Mouse (Mus musculus): ENCODE measurements around the gene Hlcs. TPM values are rescaled to one million over a fixed set of nuclear protein-coding genes. Genes with fewer than 3 reads are reported as not detected.

The Hlcs gene
- 5.1 and 6.1 TPM in 2 replicates for polyA plus RNA-seq (2012)

DNA sequence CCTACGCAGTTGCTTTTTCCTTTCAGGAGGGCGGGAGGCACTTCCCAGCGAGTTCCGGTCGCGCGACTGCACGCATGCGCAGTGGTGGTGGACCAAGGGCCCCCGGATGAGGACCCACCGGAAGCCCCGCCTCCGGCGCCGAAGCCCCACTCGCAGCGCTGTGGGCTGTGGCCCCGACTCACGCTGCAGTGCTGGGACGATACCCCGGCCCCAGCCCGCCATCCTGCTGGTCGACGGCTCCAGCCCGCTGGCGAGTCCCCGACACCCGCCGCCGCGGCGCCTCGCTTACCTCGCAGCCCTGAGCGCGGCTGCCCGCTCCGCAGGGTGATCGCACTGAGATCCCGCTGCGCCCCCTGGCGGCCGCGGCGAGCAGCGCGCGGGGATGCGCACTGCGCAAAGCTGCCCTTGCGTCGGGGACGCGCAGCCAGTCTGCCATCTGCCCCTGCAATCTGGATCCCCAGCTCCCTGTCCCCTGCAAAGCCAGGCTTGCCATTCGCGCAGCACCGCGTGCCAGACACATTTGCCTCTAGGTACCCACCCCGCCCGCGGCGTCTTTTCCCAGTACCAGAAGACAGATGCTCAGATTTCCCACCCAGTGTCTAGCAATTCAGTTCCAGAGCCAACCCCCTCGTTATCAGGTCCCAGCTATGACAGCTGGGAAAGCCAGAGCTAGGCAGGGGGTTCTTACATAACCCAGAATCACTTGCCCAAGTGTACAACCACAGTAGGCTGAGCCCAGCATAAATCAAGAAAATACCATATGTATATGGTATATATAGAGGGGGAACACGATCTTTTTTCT, at the start of gene Hlcs:
TSS of gene Hlcs (minus strand) at position 343 of the 802 bp plus-strand sequence.

DNA sequence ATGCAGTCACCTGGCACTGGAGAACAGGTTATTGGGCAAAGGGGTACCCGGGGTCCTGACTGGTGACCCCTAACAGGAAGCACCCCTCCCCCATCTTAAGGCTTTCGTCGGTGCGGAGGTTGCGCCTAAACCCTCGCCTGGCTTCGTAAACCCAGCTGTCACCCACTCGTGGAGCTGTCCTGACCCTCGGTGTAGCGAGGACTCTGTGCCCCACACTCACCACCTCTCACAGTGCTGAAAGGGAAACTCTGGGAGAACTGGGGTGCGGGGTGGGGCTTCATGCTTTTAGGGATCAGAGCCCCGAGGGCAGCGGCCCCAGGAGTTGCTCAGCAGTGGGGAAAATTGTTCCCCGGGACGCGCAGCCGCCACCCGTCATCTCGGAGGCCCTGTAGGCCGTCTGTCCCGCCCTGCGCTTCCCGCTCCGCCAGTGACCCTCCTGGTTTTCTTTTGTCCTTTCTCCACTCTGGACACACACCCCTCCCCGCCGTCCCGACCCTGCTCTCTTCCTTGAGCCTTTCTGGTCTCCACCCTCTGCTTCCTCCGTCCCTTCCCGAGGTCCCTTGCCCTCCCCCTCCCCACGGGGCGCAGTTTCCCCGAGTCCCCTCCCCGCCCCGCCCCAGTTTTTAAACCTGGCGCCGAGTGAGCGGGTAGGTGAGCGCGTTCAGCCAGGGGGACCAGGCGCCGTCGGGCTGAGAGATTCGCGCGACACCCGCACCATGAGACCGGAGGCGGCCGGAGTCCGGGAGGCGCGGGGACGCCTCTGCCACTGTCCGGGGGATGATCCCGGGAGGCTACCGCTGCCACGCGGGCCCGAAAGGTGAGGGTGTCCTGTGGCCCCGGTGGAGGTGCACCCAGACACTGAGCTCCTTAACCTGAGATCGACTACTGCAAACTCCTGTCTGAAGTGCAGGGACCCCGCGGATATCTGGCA, 14.7 kb upstream of the Hlcs start, which contains the start of gene Ripply3:
TSS of gene Ripply3 (plus strand) at position 640 of the 931 bp plus-strand sequence.

DNA sequence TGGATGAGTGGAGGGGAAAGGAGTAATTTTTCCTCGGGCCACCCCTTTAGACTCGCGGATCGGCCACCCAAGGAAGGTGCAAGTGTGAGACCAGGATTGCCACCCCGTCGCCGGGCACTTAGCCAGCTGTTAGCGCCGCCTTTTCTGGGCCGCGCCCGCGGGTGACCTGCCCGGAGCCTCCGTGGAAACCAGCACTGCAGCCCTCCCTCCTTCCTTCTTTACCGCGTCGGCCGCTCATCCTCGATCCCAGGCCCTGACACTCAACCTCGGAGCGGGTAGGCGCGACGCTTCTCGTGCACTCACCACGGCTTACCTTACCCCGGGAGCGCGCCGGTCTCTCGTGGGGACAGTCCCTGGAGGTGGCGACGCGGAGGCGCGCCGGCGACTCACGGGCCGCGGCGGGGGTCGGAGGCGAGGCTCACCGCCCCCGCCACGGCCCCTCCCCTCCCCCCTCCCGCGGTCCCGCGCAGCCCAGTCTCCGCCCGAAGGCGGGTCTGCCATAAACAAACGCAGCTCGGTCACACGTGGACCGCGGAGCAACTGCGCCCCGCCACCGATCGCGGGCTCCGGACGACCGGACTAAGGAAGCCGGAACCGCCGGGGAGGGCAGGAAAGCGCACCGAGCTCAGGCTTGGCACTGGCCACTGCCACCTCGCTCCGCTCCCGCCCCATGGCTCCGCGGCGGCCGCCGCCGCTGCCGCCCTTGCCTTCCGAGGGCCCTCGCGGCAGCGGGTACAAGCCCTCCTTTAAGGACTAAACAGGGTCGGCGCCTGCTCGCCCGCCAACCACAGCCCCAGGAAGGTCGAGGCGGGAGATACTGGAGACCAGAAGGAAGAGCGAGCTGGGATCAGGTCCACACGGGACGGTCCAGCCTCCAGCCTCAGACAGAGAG, 228.4 kb downstream of the Hlcs start, which contains the start of gene Sim2:
TSS of gene Sim2 (plus strand) at position 221 of the 892 bp plus-strand sequence.

Other genes starting within 250 kb of the Hlcs start
- 0.31 TPM in 1 of 2 replicates, not detected in the other for gene Sim2, start 228.6 kb downstream of the Hlcs start, polyA plus RNA-seq (2012)
- 0.12 and 0.16 TPM in 2 replicates for gene Ripply3, start 14.8 kb upstream of the Hlcs start, polyA plus RNA-seq (2012)
- gene Ttc3, start 57.0 kb upstream of the Hlcs start, polyA plus RNA-seq (2012), result 7.0 and 8.8 TPM in 2 replicates
- 15.5 and 16.1 TPM in 2 replicates for gene Pigp, start 58.3 kb upstream of the Hlcs start, polyA plus RNA-seq (2012)
- gene Vps26c, start 213.3 kb upstream of the Hlcs start, polyA plus RNA-seq (2012), result 2.2 and 3.2 TPM in 2 replicates